23 mouse cellular contexts compared by ENCODE assay signal in genomic region chr17:62469367-62469766, GRCm38 (mm10).
"Had no signal": no experiment of that assay in that cellular context is flagged by ENCODE, and none has a peak within 500 bp of the region (broad histone marks: within the 10 kb centered on the region; RNA-seq: fewer than 3 reads in every experiment).

No protein-coding gene starts in this region.

- H3K9ac ChIP-seq: heart, embryonic 12.5 days; hindbrain, embryonic 12.5 days; hindbrain, embryonic 14.5 days; intestine, embryonic 15.5 days; limb, embryonic 13.5 days; limb, embryonic 15.5 days had no signal

- H3K36me3 ChIP-seq: heart, embryonic 10.5 days; heart, embryonic 12.5 days; hindbrain, embryonic 10.5 days; hindbrain, embryonic 12.5 days; intestine, embryonic 15.5 days; limb, embryonic 13.5 days; limb, embryonic 15.5 days had no signal

- H3K9me3 ChIP-seq: heart, embryonic 10.5 days; heart, embryonic 12.5 days; hindbrain, embryonic 10.5 days; hindbrain, embryonic 12.5 days; intestine, embryonic 15.5 days; limb, embryonic 13.5 days; limb, embryonic 15.5 days had no signal

- DNase-seq: gastrocnemius, postnatal 14 days; gastrocnemius, postnatal 36 days; heart, postnatal 10 days; heart, postnatal 4 days; kidney, adult 18-20 months; kidney, adult 8-10 months; kidney, postnatal 10 days; kidney, postnatal 25 days; kidney, postnatal 4 days; left cerebral cortex, postnatal 4 days had no signal

- H3K27ac ChIP-seq: heart, embryonic 10.5 days; hindbrain, embryonic 10.5 days; hindbrain, embryonic 12.5 days; hindbrain, embryonic 14.5 days; intestine, embryonic 15.5 days; layer of hippocampus, adult 2 months; left cerebral cortex, adult 2 months; limb, embryonic 13.5 days; limb, embryonic 15.5 days had no signal

- H3K4me3 ChIP-seq: heart, embryonic 10.5 days; heart, embryonic 12.5 days; hindbrain, embryonic 10.5 days; hindbrain, embryonic 12.5 days; intestine, embryonic 15.5 days; layer of hippocampus, adult 2 months; left cerebral cortex, adult 2 months; limb, embryonic 13.5 days; limb, embryonic 15.5 days had no signal

- H3K4me1 ChIP-seq: heart, embryonic 10.5 days; hindbrain, embryonic 10.5 days; hindbrain, embryonic 12.5 days; intestine, embryonic 15.5 days; limb, embryonic 13.5 days; limb, embryonic 15.5 days had no signal

- H3K27me3 ChIP-seq: heart, embryonic 12.5 days; hindbrain, embryonic 12.5 days; intestine, embryonic 15.5 days; limb, embryonic 13.5 days; limb, embryonic 15.5 days had no signal

- H3K4me2 ChIP-seq: heart, embryonic 12.5 days; hindbrain, embryonic 12.5 days; hindbrain, embryonic 14.5 days; intestine, embryonic 15.5 days; limb, embryonic 13.5 days; limb, embryonic 15.5 days had no signal

- ATAC-seq: hindbrain, embryonic 16.5 days; inflammation-experienced regulatory T-cells, adult 6 months; intestine, embryonic 15.5 days; intestine, postnatal 0 days had no signal
